Mouse (Mus musculus): Measurements from ENCODE around the gene 4930402H24Rik. TPM values are rescaled to one million over a fixed set of nuclear protein-coding genes. Genes with fewer than 3 reads are reported as not detected.

The 4930402H24Rik gene
- total RNA-seq, 1 experiment from 2014 or later: 16.4 TPM

- ATAC-seq (replicated peaks; ENCODE audit: low read depth, poor library complexity, severe bottlenecking): no peak
Observed at GRCm38 (mm10) chr2:130818838-130819647, 87.2 kb downstream of the 4930402H24Rik start.

DNA sequence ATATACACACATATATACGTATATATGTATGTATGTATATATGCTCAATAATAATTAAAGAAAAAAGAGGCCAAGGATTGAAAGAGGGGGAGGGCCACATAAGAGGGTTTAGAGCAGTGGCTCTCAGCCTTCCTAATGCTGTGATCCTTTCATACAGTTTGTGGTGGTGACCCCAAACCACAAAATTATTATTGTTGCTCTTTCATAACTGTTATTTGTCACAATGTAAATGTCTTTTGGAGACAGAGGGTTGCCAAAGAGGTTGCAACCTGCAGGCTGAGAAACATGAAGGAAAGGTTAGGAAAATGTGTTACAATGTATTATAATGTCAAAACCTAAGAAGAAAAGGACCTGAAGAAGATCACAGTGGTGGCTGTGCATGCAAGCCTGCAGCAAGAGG is 88.3 kb downstream of the 4930402H24Rik start:
- ATAC-seq (replicated peaks; ENCODE audit: low read depth, poor library complexity, severe bottlenecking): no peak

DNA sequence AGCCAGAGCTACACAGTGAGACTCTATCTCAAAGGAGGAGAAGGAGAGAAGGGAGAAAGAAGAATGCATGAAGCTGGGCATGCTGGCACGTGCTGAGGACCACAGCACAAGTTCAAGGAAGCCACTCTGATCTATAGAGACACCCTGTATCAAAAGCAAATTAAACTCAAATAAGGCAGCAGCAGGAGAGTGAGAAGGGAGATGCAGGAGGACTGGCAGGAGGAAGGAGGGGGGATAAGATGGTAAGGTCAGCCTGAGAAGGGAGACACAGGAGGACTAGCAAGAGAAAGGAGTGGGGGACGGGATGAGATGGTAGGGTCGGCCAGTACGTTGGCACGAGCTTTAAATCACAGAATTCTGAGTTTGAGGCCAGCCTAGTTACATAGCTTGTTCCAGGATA is 90.0 kb downstream of the 4930402H24Rik start:
- no peak for ATAC-seq (replicated peaks; ENCODE audit: low read depth, poor library complexity, severe bottlenecking)

- no peak for ATAC-seq (replicated peaks; ENCODE audit: low read depth, poor library complexity, severe bottlenecking)
Observed at GRCm38 (mm10) chr2:130814492-130814891, 91.7 kb downstream of the 4930402H24Rik start.

DNA sequence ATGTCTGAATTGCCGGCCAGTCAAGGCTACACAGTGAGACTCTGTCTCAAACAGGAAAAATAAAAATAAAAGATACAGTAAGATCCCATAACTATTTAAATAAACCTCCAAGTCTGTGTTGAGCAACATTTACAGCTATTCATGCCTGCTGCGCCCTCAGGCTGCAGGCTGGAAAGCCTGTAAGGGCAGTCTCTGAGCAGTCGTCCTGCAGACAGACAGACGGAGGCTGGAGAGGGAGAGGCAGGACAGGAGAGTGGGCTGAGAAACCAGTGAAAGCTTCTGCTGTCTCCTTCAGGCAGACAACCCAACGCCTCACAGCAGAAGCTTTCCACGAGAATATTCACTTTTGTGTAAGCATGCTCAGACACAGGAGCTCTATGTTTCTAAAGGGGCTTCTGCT is 92.5 kb downstream of the 4930402H24Rik start:
- ATAC-seq (replicated peaks; ENCODE audit: low read depth, poor library complexity, severe bottlenecking): no peak

GRCm38 (mm10) chr2:130812487-130812886 is 93.7 kb downstream of the 4930402H24Rik start:
- ATAC-seq (replicated peaks; ENCODE audit: low read depth, poor library complexity, severe bottlenecking): no peak

GRCm38 (mm10) chr2:130805146-130805545 is 101.1 kb downstream of the 4930402H24Rik start:
- ATAC-seq (replicated peaks; ENCODE audit: low read depth, poor library complexity, severe bottlenecking): no peak

GRCm38 (mm10) chr2:130803706-130804105 is 102.5 kb downstream of the 4930402H24Rik start:
- no peak for ATAC-seq (replicated peaks; ENCODE audit: low read depth, poor library complexity, severe bottlenecking)

- ATAC-seq (replicated peaks; ENCODE audit: low read depth, poor library complexity, severe bottlenecking): no peak
Observed at GRCm38 (mm10) chr2:130795731-130796130, 110.5 kb downstream of the 4930402H24Rik start.

- ATAC-seq (replicated peaks; ENCODE audit: low read depth, poor library complexity, severe bottlenecking): no peak
Observed at GRCm38 (mm10) chr2:130791722-130792121, 114.5 kb downstream of the 4930402H24Rik start.

DNA sequence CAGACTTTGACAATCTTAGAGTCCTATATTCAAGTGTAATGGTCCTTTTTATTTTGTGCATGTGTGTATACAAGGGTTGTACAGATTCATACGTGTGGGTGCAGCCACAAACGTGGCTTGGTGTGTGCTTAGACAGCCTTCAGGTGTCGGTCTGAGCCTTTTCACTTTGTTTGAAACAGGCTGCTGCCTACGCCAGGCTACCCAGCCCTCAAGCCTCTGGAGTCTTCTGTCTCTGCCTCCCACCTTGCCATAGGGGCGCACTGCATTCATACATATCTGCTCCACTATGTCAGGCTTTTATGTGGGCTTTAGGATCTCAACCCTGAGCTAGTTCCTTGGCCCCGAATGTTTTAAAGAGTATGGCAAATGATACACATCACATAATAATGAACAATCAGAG is 116.6 kb downstream of the 4930402H24Rik start:
- ATAC-seq (replicated peaks; ENCODE audit: low read depth, poor library complexity, severe bottlenecking): no peak

DNA sequence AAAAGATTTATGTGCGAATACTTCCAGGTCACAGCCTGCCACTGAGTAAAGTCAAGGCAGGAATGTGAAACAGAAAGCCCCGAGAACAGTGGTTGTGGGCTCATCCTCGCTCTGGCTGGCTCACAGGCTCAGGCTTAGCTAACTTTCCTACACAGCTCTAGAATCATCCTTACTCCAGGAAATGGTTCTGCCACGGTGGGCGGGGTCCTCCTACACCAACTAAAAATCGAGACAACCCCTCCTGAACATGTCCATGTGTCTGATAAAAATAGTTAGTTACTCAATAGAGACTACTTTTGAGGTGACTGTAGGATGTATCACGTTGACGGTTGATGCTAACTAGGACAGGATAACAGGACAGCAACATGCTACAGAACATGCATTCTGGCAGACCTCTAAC is 117.2 kb downstream of the 4930402H24Rik start:
- ATAC-seq (replicated peaks; ENCODE audit: low read depth, poor library complexity, severe bottlenecking): no peak

GRCm38 (mm10) chr2:130784939-130785338 is 121.3 kb downstream of the 4930402H24Rik start:
- ATAC-seq (replicated peaks; ENCODE audit: low read depth, poor library complexity, severe bottlenecking): peak; percentile 69

DNA sequence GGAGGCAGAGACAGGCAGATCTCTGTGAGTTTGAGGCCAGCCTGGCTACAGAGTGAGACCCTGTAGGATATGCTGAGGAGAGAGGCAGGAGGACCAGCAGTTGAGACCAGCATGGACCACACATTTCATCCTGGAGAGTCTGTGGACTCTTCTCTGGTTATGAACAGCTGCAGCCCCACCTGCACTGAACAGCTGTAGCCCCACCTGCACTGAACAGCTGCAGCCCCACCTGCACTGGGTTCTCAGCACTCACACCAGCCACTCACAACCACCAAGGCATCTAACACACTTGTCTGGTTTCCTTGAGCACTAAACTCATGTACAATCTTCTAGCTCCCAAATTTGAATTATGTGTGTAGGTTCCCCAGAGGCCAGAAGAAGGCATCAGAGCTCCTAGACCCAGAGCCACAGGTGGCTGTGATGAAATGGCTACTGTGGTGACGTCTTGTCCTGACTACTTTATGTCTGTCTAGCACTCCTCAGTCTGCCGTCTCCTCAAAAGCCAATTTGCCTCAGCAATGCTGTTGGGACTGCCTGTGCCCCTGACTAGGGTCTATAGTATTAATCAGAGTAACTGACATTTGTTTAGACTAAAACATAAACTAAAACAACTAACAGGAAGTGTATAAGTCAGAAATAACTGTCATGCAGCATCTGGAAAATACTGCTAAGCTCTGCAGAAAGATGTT is 125.4 kb downstream of the 4930402H24Rik start:
- ATAC-seq (replicated peaks; ENCODE audit: low read depth, poor library complexity, severe bottlenecking): no peak

GRCm38 (mm10) chr2:130779935-130780334 is 126.3 kb downstream of the 4930402H24Rik start:
- no peak for ATAC-seq (replicated peaks; ENCODE audit: low read depth, poor library complexity, severe bottlenecking)

GRCm38 (mm10) chr2:130776610-130777009 is 129.6 kb downstream of the 4930402H24Rik start:
- no peak for ATAC-seq (replicated peaks; ENCODE audit: low read depth, poor library complexity, severe bottlenecking)

GRCm38 (mm10) chr2:130767483-130767882 is 138.7 kb downstream of the 4930402H24Rik start:
- 0 out of 2 replicates have a peak, but pooled peaks have one; percentile 52 for ATAC-seq (replicated peaks; ENCODE audit: low read depth, poor library complexity, severe bottlenecking)

- no peak for ATAC-seq (replicated peaks; ENCODE audit: low read depth, poor library complexity, severe bottlenecking)
Observed at GRCm38 (mm10) chr2:130765396-130765795, 140.8 kb downstream of the 4930402H24Rik start.

- no peak for ATAC-seq (replicated peaks; ENCODE audit: low read depth, poor library complexity, severe bottlenecking)
Observed at GRCm38 (mm10) chr2:130760876-130761275, 145.3 kb downstream of the 4930402H24Rik start.

- ATAC-seq (replicated peaks; ENCODE audit: low read depth, poor library complexity, severe bottlenecking): 0 out of 2 replicates have a peak, but pooled peaks have one; percentile 36
Observed at GRCm38 (mm10) chr2:130755061-130755607, 151.1 kb downstream of the 4930402H24Rik start.

DNA sequence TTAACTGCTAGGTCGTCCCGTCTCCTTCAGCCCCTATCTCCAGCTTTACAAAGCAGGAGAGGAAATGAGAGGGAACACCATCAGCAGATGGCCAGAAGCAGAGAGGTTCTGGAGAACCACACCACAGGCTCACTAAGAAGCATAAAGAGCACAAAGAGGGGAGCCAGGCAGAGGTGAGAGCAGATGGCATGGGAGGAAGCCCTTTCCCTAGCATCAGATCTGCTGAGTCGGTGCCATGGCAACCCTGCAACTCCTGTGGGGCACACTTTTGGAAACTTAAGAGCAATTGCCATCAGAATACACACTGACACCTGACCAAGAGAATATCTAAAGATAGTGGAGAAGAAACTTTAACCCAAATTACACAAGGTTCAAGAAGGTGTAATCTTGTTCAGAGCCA is 151.6 kb downstream of the 4930402H24Rik start:
- no peak for ATAC-seq (replicated peaks; ENCODE audit: low read depth, poor library complexity, severe bottlenecking)
